Mouse (Mus musculus) thymus, adult 2 months (tissue): Measurements from ENCODE around the gene Hdac11.

Experiments used
- CTCF ChIP-seq: fragments of 200-500 bp; IDR thresholded peaks from 2 replicates; pipeline ENCODE4 v1.5.1; 2012; ENCODE audit warnings: mild to moderate bottlenecking, control low read depth, low read length, moderate library complexity, borderline replicate concordance; ENCODE audit not compliant: control insufficient read depth, poor library complexity, insufficient read depth; ENCODE audit errors: extremely low read depth
- POLR2A ChIP-seq: fragments of 200-500 bp; IDR thresholded peaks from 2 replicates; pipeline ENCODE4 v1.6.1; 2012; ENCODE audit warnings: mild to moderate bottlenecking, low read length, control low read depth, moderate library complexity; ENCODE audit not compliant: control insufficient read depth, poor library complexity, insufficient read depth; ENCODE audit errors: extremely low read depth

DNA sequence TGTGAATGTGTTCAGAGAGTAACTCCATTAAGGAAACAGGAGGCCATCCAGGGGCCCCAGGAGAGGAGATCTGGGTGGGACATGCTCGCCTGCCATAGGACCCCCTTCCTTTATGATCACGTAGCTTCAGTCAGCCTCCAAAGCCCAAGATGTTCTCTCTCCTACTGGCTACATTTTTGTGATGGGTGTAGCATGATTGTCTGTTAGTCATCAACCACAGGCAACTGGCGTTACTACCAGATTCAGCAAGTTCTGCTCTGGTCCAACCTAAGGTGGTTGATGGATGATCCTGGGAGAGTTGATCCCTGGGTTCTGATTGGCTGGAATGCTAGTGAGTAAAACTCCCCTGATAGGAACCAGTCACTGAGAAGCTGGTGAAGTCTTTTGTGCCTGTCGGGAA lies 46.1 kb downstream of the Hdac11 start:
- TF ChIP-seq CTCF (no peak), POLR2A (no peak)
